Mouse (Mus musculus): ENCODE measurements at regions not wholly inside any gene's neighbourhood (a gene's known extent, or its start where the extent isn't known, plus 50 kb on each side); places are given as distances from the start of the nearest gene placed in this dataset.

- in situ Hi-C loops (cut with MboI): no loop called here
Observed at GRCm38 (mm10) chr9:116232386-116232785, 57.2 kb upstream of the Tgfbr2 start.

- in situ Hi-C loops (cut with MboI): no loop called here
Observed at GRCm38 (mm10) chr9:116231351-116232311, 56.5 kb upstream of the Tgfbr2 start.

GRCm38 (mm10) chr9:116230346-116230745 lies 55.2 kb upstream of the Tgfbr2 start:
- in situ Hi-C loops (cut with MboI): no loop called here

- in situ Hi-C loops (cut with MboI): no loop called here
Observed at GRCm38 (mm10) chr9:116228443-116228842, 53.3 kb upstream of the Tgfbr2 start.

- in situ Hi-C loops (cut with MboI): no loop called here
Observed at GRCm38 (mm10) chr9:116227738-116228137, 52.6 kb upstream of the Tgfbr2 start.

Measured in mature B cell (primary cell).